In the genomic region with DNA sequence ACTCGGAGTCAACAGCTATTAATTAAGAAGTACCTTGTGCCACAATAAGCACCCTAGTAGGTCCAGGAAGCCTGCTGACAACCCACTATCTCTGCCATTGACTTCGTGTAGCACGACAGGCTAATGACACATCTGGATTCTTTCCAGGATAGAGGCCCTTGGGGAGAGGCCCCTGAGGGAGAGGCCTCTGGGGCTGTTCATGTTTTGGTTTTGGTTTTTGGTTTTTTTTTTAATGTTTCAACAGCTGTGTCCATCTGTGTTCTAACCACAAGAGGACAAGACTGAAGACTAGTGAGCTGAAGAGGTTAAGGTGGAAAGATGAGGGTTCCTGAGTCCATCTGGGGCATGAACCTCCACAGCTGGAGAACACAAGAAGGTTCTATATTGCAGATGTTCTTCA, we compare ENCODE assay signal across 1 mouse cellular context.
TF ChIP-seq lines count a peak whose summit lies in the region.

No protein-coding gene starts in this region.

TF ChIP-seq in CH12.LX, 34 proteins besides CTCF, POLR2A, EP300 and RAD21 (continued from another document):
- TF ChIP-seq ZMIZ1 (IDR thresholded peaks at IDR 0.05; ENCODE audit: low read depth, low read length) (no peak), E2F4 (IDR thresholded peaks at IDR 0.05; ENCODE audit: insufficient replicate concordance, low read depth, low read length) (no peak), MEF2A (IDR thresholded peaks at IDR 0.05; ENCODE audit: borderline replicate concordance, low read depth, low read length) (no peak)
